Mouse (Mus musculus): ENCODE measurements at regions not wholly inside any gene's neighbourhood (a gene's known extent, or its start where the extent isn't known, plus 50 kb on each side); places are given as distances from the start of the nearest gene placed in this dataset.
"Not testable (repeated sequence)": the region's sequence is repeated elsewhere in the genome, so short reads cannot be mapped to it uniquely, and the experiment has no call there.

DNA sequence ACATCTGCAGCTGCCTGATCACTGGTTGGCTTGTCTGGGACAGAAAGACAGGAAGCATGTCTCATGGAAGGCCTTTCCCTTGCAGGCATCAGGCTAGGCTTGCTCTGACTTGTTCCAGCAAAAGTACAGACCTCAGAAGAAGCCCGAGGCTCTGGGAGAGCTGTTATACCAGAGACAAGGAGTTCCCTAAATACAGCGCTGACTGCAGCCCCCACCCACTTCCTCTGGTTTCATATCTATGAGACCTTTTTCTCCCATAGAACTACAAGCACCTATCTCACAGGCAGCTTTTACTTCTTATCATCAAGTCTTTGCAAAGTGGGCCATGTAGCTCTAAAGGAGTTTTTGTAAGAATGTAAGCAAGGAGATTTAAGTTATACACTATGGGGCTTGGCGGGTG is 312.2 kb upstream of the Vmn1r3 start:
- not testable (repeated sequence) for H3K4me2 ChIP-seq (replicated peaks); H3K27me3 ChIP-seq (replicated peaks); H3K9me3 ChIP-seq; H3K36me3 ChIP-seq; H3K27ac ChIP-seq; ATAC-seq; H3K4me1 ChIP-seq (replicated peaks); H3K9ac ChIP-seq; H3K4me3 ChIP-seq (replicated peaks)
- no CpG with 5 or more reads among the region's 3 CpGs for WGBS

DNA sequence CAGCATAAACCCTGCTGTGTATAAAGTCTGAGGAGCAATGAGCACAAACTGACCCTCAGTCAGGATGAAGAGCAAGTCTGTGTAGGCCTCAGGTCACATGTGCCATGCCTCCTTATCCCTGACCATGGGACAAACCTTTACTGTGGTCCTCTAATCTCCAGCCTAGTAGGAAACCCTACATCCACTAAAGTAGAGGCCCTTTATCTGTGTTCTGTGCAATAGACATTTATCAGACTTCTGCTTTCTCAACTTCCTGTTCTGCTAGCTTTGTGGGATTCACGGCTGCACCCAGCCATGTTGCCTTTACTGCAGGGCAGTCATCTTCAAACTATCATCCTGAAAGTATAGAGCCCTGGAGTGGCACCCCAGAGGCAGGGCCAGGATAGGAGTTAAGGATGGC is 310.8 kb upstream of the Vmn1r3 start:
- not testable (repeated sequence) for H3K36me3 ChIP-seq; H3K9ac ChIP-seq; H3K27me3 ChIP-seq (replicated peaks); H3K4me1 ChIP-seq (replicated peaks); H3K4me2 ChIP-seq (replicated peaks); H3K4me3 ChIP-seq (replicated peaks); H3K9me3 ChIP-seq; H3K27ac ChIP-seq
- WGBS = 47% methylated on average over 1 of the region's 1 CpGs
- ATAC-seq = peak; percentile 49; the same call in 1 of the 2 replicates

DNA sequence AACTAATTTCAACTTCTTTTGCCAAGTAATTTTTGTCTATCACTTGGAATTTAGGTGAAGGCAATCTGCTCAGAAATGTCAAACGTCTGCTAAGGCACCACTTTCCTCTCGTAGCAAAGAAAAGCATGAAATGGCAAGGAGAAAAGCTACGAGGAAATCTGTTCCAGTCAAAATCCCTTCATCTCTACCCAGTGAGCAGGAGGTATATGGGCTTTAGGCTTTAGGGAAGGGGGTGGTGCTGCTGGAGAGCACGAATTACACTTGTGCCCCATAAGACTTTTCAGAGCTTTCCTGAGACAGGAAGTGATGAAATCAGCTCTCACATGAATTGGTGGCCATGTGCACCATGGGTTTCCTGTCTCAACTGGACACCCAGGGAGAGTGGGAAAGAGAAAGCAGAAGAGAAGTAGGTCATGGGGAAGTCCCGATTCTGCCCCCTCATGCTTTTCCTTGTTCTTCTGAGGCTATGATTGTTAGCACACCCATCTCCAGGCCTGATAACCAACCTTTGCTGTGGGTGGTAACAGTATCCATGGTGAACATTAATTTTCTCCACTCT is 309.0 kb upstream of the Vmn1r3 start:
- not testable (repeated sequence) for H3K36me3 ChIP-seq; H3K4me3 ChIP-seq (replicated peaks); H3K27me3 ChIP-seq (replicated peaks); H3K9me3 ChIP-seq; H3K4me2 ChIP-seq (replicated peaks); H3K4me1 ChIP-seq (replicated peaks); H3K9ac ChIP-seq; ATAC-seq; H3K27ac ChIP-seq
- WGBS = no CpG with 5 or more reads among the region's 5 CpGs

DNA sequence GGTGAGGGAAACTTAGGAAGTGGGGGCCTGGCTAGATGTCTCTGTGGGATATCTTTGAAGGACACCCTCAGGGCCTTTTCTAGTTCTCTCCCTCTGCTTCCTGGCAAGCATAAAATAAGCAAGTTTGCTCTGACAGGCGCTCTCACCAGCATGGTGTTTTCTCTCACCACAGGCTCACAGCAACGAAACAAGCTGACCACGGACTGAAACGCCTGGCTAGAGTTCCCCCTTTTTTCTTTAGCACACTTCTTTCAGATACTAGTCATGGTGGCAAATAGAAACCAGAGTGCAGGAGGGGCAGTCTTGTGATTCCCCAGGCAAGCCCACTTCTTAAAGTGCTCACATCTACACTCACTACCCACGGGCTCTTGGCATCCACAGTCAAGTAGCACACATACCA is 305.7 kb upstream of the Vmn1r3 start:
- not testable (repeated sequence) for H3K4me2 ChIP-seq (replicated peaks); H3K27ac ChIP-seq; H3K4me3 ChIP-seq (replicated peaks); H3K4me1 ChIP-seq (replicated peaks); ATAC-seq; H3K9me3 ChIP-seq; H3K9ac ChIP-seq; H3K36me3 ChIP-seq; H3K27me3 ChIP-seq (replicated peaks)
- WGBS = no CpG with 5 or more reads among the region's 5 CpGs

DNA sequence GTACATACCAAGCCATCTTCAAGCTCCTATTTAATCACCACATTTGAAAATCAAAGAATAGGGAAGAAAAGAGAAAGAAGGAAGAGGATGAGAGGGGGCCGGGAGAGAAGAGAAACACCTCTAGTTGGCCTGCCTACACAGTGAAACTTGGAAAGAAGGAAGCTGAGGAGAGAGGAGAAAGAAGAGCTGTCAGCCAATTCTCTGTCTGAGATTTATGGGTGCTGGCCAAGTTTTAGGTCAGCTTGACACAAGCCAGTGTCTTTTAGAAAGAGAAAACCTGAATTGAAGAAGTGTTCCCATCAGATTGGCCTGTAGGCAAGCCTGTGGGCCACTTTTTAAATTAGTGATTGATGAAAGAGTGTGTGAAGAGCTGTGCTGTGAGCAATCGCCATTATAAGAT is 296.9 kb upstream of the Vmn1r3 start:
- Histone ChIP-seq H3K36me3 (no peaks in the 10 kb centered on the region), H3K27ac (no peak overlapping the region), H3K4me1 (replicated peaks) (no peaks in the 10 kb centered on the region), H3K9ac (no peak overlapping the region), H3K27me3 (replicated peaks) (no peaks in the 10 kb centered on the region), H3K4me2 (replicated peaks) (no peak overlapping the region), H3K4me3 (replicated peaks) (no peak overlapping the region), H3K9me3 (no peaks in the 10 kb centered on the region)
- 85% methylated on average over 2 of the region's 2 CpGs for WGBS
- ATAC-seq = no peak

DNA sequence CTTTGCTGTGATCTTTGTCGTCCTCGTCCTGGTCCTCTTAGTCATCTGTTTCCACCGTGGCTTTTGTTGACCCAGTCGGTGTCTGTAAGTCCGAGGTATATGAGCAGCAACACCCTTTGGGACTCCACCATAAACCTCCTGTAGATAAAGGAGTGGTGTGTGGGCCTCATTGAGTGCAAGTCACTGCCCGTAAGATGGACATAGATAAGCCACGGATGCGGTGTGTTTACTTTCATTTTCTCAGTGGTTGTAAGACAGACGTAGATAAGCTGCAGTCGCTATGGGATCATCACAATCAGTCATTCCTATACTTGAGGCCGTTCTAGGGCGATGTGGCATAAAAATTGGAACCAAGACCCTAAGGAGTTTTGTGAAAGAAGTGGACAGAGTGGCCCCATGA is 271.6 kb upstream of the Vmn1r3 start:
- Histone ChIP-seq H3K9me3 (no peaks in the 10 kb centered on the region), H3K9ac (no peak overlapping the region), H3K36me3 (no peaks in the 10 kb centered on the region), H3K27ac (no peak overlapping the region), H3K4me2 (replicated peaks) (no peak overlapping the region), H3K4me3 (replicated peaks) (no peak overlapping the region), H3K27me3 (replicated peaks) (no peaks in the 10 kb centered on the region), H3K4me1 (replicated peaks) (no peaks in the 10 kb centered on the region)
- no peak for ATAC-seq
- WGBS = 91% methylated on average over 12 of the region's 12 CpGs

DNA sequence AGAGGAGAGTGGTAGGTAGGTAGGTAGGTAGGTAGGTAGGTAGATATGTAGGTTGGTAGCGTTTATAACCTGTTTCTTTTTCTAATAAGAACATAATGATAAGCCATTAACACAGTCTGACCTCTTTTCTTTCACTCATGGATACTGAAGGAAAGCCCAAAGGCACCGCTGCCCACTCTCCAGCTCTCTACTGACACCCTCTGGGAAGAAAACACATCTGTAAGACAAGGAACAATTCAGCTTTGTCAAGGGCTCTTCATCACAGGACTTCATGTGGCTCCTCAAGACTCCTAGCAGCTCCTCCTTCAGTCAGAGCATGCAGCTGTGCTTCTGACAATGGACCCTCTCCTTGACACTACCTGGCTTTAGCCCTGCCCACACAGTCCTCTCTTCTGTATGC is 252.2 kb upstream of the Vmn1r3 start:
- H3K36me3 ChIP-seq; H3K9me3 ChIP-seq; H3K4me1 ChIP-seq (replicated peaks); H3K9ac ChIP-seq; H3K27ac ChIP-seq; ATAC-seq; H3K4me2 ChIP-seq (replicated peaks); H3K4me3 ChIP-seq (replicated peaks); H3K27me3 ChIP-seq (replicated peaks): not testable (repeated sequence)
- 79% methylated on average over 2 of the region's 2 CpGs for WGBS

DNA sequence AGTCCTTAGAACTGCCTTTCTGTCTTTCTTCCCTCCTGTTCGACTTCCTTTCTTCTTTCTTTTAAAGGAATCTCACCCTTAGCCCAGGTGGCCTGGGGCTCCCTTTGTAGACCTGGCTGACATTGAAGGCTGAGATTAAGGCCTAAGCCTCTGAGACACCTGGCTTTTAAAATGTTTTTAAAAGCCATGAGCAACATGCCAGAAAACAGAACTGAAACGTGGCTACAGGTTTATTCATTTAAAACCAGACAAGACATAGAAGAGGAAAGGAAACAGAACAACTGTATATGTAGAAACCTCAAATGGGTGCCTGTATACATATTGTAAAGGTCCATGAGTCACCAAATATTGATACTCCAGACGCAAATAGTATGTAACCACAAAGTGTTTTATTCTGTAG is 242.8 kb upstream of the Vmn1r3 start:
- Histone ChIP-seq H3K9me3 (no peaks in the 10 kb centered on the region), H3K9ac (no peak overlapping the region), H3K4me3 (replicated peaks) (no peak overlapping the region), H3K27ac (no peak overlapping the region), H3K4me1 (replicated peaks) (no peaks in the 10 kb centered on the region), H3K36me3 (no peaks in the 10 kb centered on the region), H3K4me2 (replicated peaks) (no peak overlapping the region), H3K27me3 (replicated peaks) (no peaks in the 10 kb centered on the region)
- no peak for ATAC-seq
- 56% methylated on average over 3 of the region's 3 CpGs for WGBS

DNA sequence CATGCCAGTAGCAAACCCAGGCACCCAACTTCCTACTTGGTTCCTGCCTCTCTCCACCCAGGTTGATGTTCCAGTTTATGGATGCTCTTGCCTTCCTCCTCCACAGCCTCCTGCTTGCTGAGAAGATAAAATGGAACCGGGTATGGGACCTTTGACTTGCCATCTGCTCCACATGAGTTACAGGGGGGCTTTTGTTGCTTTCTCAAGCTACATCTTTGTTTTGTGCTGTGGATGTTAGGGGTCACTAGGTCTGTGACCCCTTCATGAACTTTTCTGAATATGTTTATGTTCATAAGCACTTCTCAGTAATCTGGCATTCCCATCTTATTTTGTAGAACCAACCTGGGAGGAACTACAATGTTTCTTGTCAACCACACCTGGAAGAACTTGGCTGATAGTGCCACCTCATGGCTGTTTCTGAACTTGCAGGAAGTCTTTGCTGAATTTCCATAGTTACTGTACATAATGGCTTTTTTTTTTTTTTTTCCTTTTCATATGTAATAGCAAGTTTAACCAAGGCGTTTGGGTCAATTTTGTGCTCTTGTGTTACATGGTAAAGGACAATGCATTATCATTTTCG is 234.9 kb upstream of the Vmn1r3 start:
- Histone ChIP-seq H3K4me1 (replicated peaks) (no peaks in the 10 kb centered on the region), H3K9me3 (no peaks in the 10 kb centered on the region), H3K4me2 (replicated peaks) (no peak overlapping the region), H3K27ac (no peak overlapping the region), H3K36me3 (no peaks in the 10 kb centered on the region), H3K4me3 (replicated peaks) (no peak overlapping the region), H3K27me3 (replicated peaks) (no peaks in the 10 kb centered on the region), H3K9ac (no peak overlapping the region)
- 17% methylated on average over 3 of the region's 3 CpGs for WGBS
- peak; percentile 58; the same call in 1 of the 2 replicates for ATAC-seq

DNA sequence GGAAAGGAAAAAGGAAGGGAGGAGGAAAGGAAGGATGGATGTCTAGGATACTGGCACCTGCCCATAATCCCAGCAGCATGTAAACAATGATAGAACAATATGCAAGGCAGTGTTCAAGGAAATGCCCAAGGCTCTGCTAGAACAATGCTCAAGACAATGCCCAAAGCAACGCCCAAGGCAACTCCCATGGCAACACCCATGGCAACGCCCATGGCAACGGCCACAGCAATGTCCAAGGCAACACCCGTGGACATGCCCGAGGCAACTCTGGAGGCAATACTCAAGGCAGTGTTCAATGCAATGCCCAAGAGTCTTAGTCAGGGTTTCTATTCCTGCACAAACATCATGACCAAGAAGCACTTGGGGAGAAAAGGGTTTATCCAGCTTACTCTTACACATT is 231.5 kb upstream of the Vmn1r3 start:
- ATAC-seq = no peak
- Histone ChIP-seq H3K4me2 (replicated peaks) (no peak overlapping the region), H3K9ac (no peak overlapping the region), H3K27me3 (replicated peaks) (no peaks in the 10 kb centered on the region), H3K36me3 (no peaks in the 10 kb centered on the region), H3K27ac (no peak overlapping the region), H3K4me1 (replicated peaks) (0 out of 2 replicates have a peak, but pooled peaks cover 8% of the 10 kb centered on the region), H3K4me3 (replicated peaks) (no peak overlapping the region), H3K9me3 (no peaks in the 10 kb centered on the region)
- 80% methylated on average over 5 of the region's 5 CpGs for WGBS

DNA sequence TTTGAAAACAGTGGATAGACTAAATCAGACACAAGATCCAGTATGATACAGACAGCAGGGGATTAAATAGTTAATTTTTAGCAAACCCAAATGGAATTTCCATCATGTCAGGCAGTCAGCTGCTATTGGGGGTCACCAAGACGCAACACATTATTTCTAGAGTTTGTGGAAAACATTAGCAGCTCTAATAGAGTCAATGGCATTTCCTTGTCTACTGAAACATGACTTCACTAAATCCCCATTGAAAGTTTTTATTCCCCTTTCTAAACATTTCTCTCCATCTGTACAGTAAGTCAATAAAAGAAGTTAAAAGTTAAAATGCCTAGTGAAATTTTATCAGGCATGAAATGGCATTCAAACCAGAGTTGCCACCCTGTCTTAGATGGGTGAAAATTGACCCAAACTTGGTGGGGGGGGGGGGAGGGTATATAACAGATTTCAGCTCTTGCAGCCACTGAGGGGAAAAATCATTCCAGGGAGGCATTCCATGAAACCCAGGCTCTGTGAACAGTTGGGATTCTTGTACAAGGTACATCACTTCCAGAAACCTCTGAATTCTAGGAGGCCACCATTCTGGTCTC is 229.4 kb upstream of the Vmn1r3 start:
- WGBS = 40% methylated on average over 1 of the region's 1 CpGs
- not testable (repeated sequence) for H3K27me3 ChIP-seq (replicated peaks); H3K9me3 ChIP-seq; H3K4me3 ChIP-seq (replicated peaks); H3K36me3 ChIP-seq; H3K27ac ChIP-seq; H3K4me1 ChIP-seq (replicated peaks); H3K4me2 ChIP-seq (replicated peaks); H3K9ac ChIP-seq
- 0 out of 2 replicates have a peak, but pooled peaks have one; percentile 6 for ATAC-seq

DNA sequence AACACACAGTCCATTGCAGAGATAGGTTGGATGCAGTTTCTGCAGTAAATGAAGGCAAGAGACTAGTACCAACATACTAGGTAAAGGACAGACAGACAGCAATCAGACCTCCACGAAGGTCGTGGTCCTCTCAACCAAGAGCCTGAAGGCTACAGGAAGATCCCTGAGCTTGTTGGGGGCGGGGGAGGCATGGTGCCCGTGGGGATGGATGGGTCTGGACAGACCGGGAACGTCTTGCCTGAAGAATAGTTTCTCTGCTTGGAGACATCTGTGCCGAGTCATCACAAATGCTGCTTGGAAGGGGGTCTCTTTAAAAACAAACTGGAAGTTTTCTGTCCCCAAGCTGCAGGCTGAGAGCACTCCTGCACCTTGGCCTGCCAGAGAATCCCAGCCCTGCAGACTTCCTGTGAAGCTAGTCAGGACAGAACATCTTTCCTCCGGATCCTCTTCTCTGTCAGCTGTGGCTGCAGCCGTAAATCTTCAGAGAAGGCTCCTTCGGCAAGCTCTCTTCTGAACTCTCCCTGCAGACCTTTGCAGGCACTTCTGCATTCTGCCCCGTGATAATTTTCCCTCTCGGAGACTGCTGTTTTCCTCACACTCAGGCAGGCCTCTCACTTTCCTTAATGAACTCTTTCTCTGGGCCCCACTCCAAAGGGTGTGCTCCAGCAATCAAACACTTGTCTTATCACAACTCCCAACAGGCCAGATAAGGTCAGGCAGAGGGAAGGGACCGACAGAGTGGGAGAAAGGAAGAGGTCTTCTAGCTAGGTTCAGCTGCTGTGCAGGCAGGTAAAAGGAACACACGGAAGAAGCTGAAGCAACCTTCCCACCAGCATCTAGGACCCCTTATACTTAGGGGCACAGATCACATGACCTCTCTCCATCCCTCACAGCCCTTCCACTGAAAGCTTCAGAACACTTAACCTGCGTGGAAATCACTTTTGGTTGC is 228.6 kb upstream of the Vmn1r3 start:
- WGBS = 27% methylated on average over 15 of the region's 15 CpGs
- ATAC-seq = peak; percentile 96
- Histone ChIP-seq H3K4me2 (replicated peaks) (peak overlapping the region; percentile 1; the same call in 1 of the 2 replicates), H3K4me3 (replicated peaks) (no peak overlapping the region), H3K27ac (no peak overlapping the region), H3K4me1 (replicated peaks) (0 out of 2 replicates have a peak, but pooled peaks cover 8% of the 10 kb centered on the region), H3K9me3 (no peaks in the 10 kb centered on the region), H3K27me3 (replicated peaks) (no peaks in the 10 kb centered on the region), H3K36me3 (no peaks in the 10 kb centered on the region), H3K9ac (no peak overlapping the region)

Measured in intestine, embryonic 15.5 days (tissue).